In the genomic region with DNA sequence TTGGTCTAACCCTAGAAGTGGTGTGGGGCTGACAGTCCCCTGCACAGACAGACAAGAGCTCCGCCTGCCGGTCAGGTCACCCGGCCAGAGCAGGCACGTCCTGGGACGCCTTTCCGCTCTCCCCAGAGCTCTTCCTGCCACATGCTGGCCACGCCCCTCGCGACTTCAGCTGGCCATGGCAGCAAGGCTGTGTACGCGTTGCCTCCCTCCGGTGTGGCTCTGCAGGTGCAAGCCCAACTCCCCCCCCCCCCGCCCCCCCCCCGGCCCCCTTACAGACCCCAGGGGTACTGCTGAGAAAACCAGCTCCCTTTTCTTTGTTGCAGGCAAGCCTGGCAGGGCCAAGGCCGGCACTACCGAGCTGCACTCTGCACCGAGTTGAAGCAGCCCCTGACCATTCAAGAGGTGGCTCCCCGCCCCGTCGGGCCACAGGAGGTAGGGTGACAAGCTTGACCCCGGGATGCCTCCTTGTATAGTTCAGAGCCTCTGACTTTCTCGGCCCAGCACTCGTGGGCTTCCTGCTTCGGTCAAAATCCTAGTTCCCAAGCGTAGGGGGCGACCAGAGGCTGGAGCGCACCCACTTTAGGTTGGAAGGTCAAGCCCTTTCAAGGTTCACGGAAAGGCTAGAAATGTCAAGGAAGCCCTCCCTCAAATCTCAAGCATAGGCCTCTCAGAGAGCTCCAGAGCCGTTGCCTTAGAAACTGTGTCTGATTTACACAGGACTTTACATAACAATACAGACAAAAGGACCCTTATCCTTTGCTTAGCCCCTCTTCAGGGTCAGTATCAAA, we compare ENCODE assay signal across 7 mouse cellular contexts. TPM values are rescaled to one million over a fixed set of nuclear protein-coding genes. Genes with fewer than 3 reads are reported as not detected.
A peak's percentile ranks its signal among the peaks of the same experiment; 100 is the strongest.
DNase-seq lines count a peak whose midpoint lies in the region; ATAC-seq lines count a peak whose summit lies in the region.

A gene (plus strand): TSS at position 157 of the 788 bp plus-strand sequence.

- H3K36me3 ChIP-seq in hindbrain, embryonic 14.5 days (replicated peaks; ENCODE audit: control insufficient read depth, insufficient read depth) = no peaks in the 10 kb centered on the region
- H3K36me3 ChIP-seq in midbrain, embryonic 15.5 days (replicated peaks) = no peaks in the 10 kb centered on the region
- no peaks in the 10 kb centered on the region for H3K36me3 ChIP-seq in splenic B cell, adult 2 months (ENCODE audit: control insufficient read depth, insufficient read depth, low read length, poor library complexity, severe bottlenecking)

- peak within 1 kb of the TSS; percentile 20; the same call in 1 of the 2 replicates for H3K9ac ChIP-seq in hindbrain, embryonic 14.5 days
- no peak within 1 kb of the TSS for H3K9ac ChIP-seq in midbrain, embryonic 15.5 days

- H3K9me3 ChIP-seq in hindbrain, embryonic 14.5 days (ENCODE audit: control insufficient read depth, low read length) = no peaks in the 10 kb centered on the region
- H3K9me3 ChIP-seq in midbrain, embryonic 15.5 days = no peaks in the 10 kb centered on the region

- no peaks in the 10 kb centered on the region for H3K27me3 ChIP-seq in hindbrain, embryonic 14.5 days (ENCODE audit: control insufficient read depth, insufficient read depth, low read length)
- H3K27me3 ChIP-seq in midbrain, embryonic 15.5 days (replicated peaks) = no peaks in the 10 kb centered on the region
- H3K27me3 ChIP-seq in splenic B cell, adult 2 months (ENCODE audit: control insufficient read depth, insufficient read depth, low read length, poor library complexity, severe bottlenecking) = no peaks in the 10 kb centered on the region

- DNase-seq in adrenal gland, adult 18-20 months (ENCODE audit: low spot score in 2 of 2) = peak; percentile 79 to 86
- DNase-seq in cerebellum, postnatal 10 days = peak; percentile 60 to 75
- peak; percentile 34 to 64 for DNase-seq in gastrocnemius, adult 8-10 months (ENCODE audit: low spot score in 2 of 2)
- DNase-seq in hindbrain, embryonic 14.5 days (ENCODE audit: low spot score) = no peak
- peak; percentile 88 for DNase-seq in liver
- DNase-seq in splenic B cell, adult 2 months (ENCODE audit: low read depth, low spot score) = peak; percentile 79

- H3K27ac ChIP-seq in hindbrain, embryonic 14.5 days = no peak within 1 kb of the TSS
- H3K27ac ChIP-seq in midbrain, embryonic 15.5 days = no peak within 1 kb of the TSS

- ATAC-seq in hindbrain, embryonic 14.5 days (ENCODE audit: low FRiP score) = peak; percentile 74
- peak; percentile 85 for ATAC-seq in midbrain, embryonic 15.5 days (replicated peaks)

- 1% methylated on average over 27 of the region's 29 CpGs for WGBS in hindbrain, embryonic 14.5 days
- 2% methylated on average over 29 of the region's 29 CpGs for WGBS in midbrain, embryonic 15.5 days

- H3K4me2 ChIP-seq in hindbrain, embryonic 14.5 days (replicated peaks) = peak within 1 kb of the TSS; percentile 46
- peak within 1 kb of the TSS; percentile 43 for H3K4me2 ChIP-seq in midbrain, embryonic 15.5 days

- peaks cover 11% of the 10 kb centered on the region; the same call in 1 of the 2 replicates for H3K4me1 ChIP-seq in hindbrain, embryonic 14.5 days (replicated peaks; ENCODE audit: control insufficient read depth, insufficient read depth, low read length)
- peaks cover 10% of the 10 kb centered on the region for H3K4me1 ChIP-seq in midbrain, embryonic 15.5 days

- peak within 1 kb of the TSS; percentile 24 for H3K4me3 ChIP-seq in hindbrain, embryonic 14.5 days (replicated peaks; ENCODE audit: low read length)
- H3K4me3 ChIP-seq in midbrain, embryonic 15.5 days = 0 out of 2 replicates have a peak within 1 kb of the TSS, but pooled peaks have one; percentile 15

RNA-seq across cellular contexts. Expression of the gene that starts here (rescaled TPM):
- total RNA-seq in adrenal gland, adult 18-20 months (2021) = 10 to 100 TPM; 38.1 to 65.6 TPM
- under 1 TPM; 0.36 to 0.88 (median 0.70) TPM for total RNA-seq in gastrocnemius, adult 8-10 months (2022)
- polyA plus RNA-seq in hindbrain, embryonic 14.5 days (2014; fragmentation: Nextera tagmentation; extraction: Ambion mirVana) = 7.6 and 9.9 TPM in 2 replicates
- 5.3 and 7.9 TPM in 2 replicates for polyA plus RNA-seq in midbrain, embryonic 15.5 days (2015; fragmentation: Nextera tagmentation; extraction: Ambion mirVana)

Comparison
In these comparisons a context has a peak if more than half of its experiments do, and no peak if none do; other contexts are left out.
1. RNA of the gene that starts here (total RNA-seq): 38.1 to 65.6 TPM in adrenal gland, adult 18-20 months; 0.36 to 0.88 TPM in gastrocnemius, adult 8-10 months; every median in the first group is over 10 times any median in the second.
2. Peak in DNase-seq in gastrocnemius, adult 8-10 months; RNA of the gene not detected or under 1 TPM.